ENCODE assay signal across 8 mouse cellular contexts in the genomic region with DNA sequence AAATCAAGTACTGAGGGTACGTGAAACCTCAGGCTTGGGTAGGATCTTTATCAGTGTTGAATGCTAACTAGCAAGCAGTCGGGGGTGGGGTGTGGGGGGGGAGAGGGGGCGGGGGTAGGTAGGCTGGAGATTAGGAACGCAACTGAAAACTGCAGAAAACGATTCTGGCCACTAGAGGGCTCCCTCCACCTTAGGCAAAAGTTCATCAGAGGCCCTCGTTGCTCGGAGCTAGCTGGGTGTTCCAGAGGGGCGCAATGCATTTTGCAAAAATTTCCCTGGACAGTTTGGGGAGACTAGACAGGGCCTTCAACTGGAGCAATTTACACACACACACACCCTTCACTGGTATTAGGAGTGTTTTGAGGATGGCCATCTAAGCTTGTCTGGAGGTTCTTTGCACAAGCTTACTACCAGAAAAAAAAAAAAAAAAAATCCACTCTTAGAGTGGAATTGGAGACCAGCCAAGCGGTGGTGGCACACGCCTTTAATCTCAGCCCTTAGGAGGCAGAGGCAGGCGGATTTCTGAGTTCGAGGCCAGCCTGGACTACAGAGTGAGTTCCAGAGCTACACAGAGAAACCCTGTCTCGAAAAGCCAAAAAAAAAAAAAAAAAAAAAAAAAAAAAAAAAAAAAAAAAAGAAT. TPM values are rescaled to one million over a fixed set of nuclear protein-coding genes. Genes with fewer than 3 reads are reported as not detected.
DNase-seq lines count a peak whose midpoint lies in the region; ATAC-seq lines count a peak whose summit lies in the region.

No protein-coding gene starts in this region.

- H3K36me3 ChIP-seq in midbrain, embryonic 15.5 days (replicated peaks), result no peaks in the 10 kb centered on the region

- H3K9ac ChIP-seq in midbrain, embryonic 15.5 days, result no peak overlapping the region

- no peaks in the 10 kb centered on the region for H3K9me3 ChIP-seq in midbrain, embryonic 15.5 days

- no peak for ATAC-seq in cerebellum, adult (ENCODE audit: insufficient number of reproducible peaks, low FRiP score, low TSS enrichment)
- ATAC-seq in midbrain, embryonic 15.5 days (replicated peaks), result no peak

- no peak overlapping the region for H3K27ac ChIP-seq in midbrain, embryonic 15.5 days

- H3K27me3 ChIP-seq in midbrain, embryonic 15.5 days (replicated peaks), result no peaks in the 10 kb centered on the region

- peak overlapping the region; percentile 78; the same call in 1 of the 2 replicates for H3K4me2 ChIP-seq in midbrain, embryonic 15.5 days

- H3K4me1 ChIP-seq in midbrain, embryonic 15.5 days, result peaks cover 22% of the 10 kb centered on the region

- WGBS in midbrain, embryonic 15.5 days, result 11% methylated on average over 13 of the region's 13 CpGs

- H3K4me3 ChIP-seq in midbrain, embryonic 15.5 days, result no peak overlapping the region

- DNase-seq in cerebellum, adult 11 months, result peak; percentile 79
- peak; percentile 73 for DNase-seq in adrenal gland, adult 2 months
- DNase-seq in embryo, embryonic 9.5 days (ENCODE audit: extremely low spot score), result peak; percentile 87
- peak; percentile 85 for DNase-seq in heart, postnatal 4 days
- DNase-seq in left cerebral cortex, adult 18-20 months (ENCODE audit: low spot score in 2 of 2), result peak; percentile 71 to 76
- peak; percentile 61 to 84 for DNase-seq in spleen, postnatal 4 days (ENCODE audit: low spot score in 2 of 2)

RNA-seq across cellular contexts. Expression of gene Dpysl5, which starts 1.5 kb away (rescaled TPM):
- 1 to 10 TPM in 1 of 2 experiments, under 1 TPM in 1; 0.92 to 2.3 TPM for total RNA-seq in adrenal gland, adult 2 months (2021)
- polyA plus RNA-seq in adrenal gland, adult 2 months (2012; rRNA removed), result 0.62 and 0.98 TPM in 2 replicates
- 1 to 10 TPM; 1.6 to 2.0 TPM for total RNA-seq in heart, postnatal 4 days (2021)
- total RNA-seq in left cerebral cortex, adult 18-20 months (2021), result 10 to 100 TPM; 18.2 to 20.6 TPM
- polyA plus RNA-seq in midbrain, embryonic 15.5 days (2015; fragmentation: Nextera tagmentation; extraction: Ambion mirVana), result 280 and 293 TPM in 2 replicates

RNA-seq across cellular contexts. Expression of gene Cenpa, which starts 43.3 kb away (rescaled TPM):
- total RNA-seq in adrenal gland, adult 2 months (2021), result 1 to 10 TPM; 5.1 to 6.4 TPM
- polyA plus RNA-seq in adrenal gland, adult 2 months (2012; rRNA removed), result 10.9 and 14.5 TPM in 2 replicates
- 100 to 1,000 TPM; 141 to 145 TPM for total RNA-seq in heart, postnatal 4 days (2021)
- total RNA-seq in left cerebral cortex, adult 18-20 months (2021), result 1 to 10 TPM; 2.8 to 5.3 TPM
- 39.4 and 45.3 TPM in 2 replicates for polyA plus RNA-seq in midbrain, embryonic 15.5 days (2015; fragmentation: Nextera tagmentation; extraction: Ambion mirVana)

Comparison
In these comparisons a context has a peak if more than half of its experiments do, and no peak if none do; other contexts are left out.
1. RNA of gene Dpysl5, which starts 1.5 kb away (total RNA-seq): 18.2 to 20.6 TPM in left cerebral cortex, adult 18-20 months; 0.92 to 2.3 TPM in adrenal gland, adult 2 months and 1.6 to 2.0 TPM in heart, postnatal 4 days; every median in the first group is over 4 times any median in the second.
2. RNA of gene Cenpa, which starts 43.3 kb away (total RNA-seq): 141 to 145 TPM in heart, postnatal 4 days; 5.1 to 6.4 TPM in adrenal gland, adult 2 months and 2.8 to 5.3 TPM in left cerebral cortex, adult 18-20 months; every median in the first group is over 10 times any median in the second.
3. Peak in every context shown above with its lines, with median percentiles within 50 percentile points of each other: DNase-seq.